Mouse (Mus musculus): Measurements from ENCODE around the gene Moap1. TPM values are rescaled to one million over a fixed set of nuclear protein-coding genes. Genes with fewer than 3 reads are reported as not detected.
A peak's percentile ranks its signal among the peaks of the same experiment; 100 is the strongest.

Gene Moap1
- polyA plus RNA-seq (2015; fragmentation: Nextera tagmentation; extraction: Ambion mirVana): 28.1 and 30.2 TPM in 2 replicates

- no peaks in the 10 kb centered on the region for H3K9me3 ChIP-seq
- H3K4me1 ChIP-seq: peaks cover 20% of the 10 kb centered on the region
- peak within 1 kb of the TSS; percentile 81 for H3K4me3 ChIP-seq
- WGBS: under 1% methylated on average over 58 of the region's 63 CpGs
- H3K4me2 ChIP-seq (replicated peaks): peak within 1 kb of the TSS; percentile 78
- H3K9ac ChIP-seq: peak within 1 kb of the TSS; percentile 91
- ATAC-seq (ENCODE audit: low FRiP score, low read depth): peak; percentile 97
- H3K27me3 ChIP-seq: no peaks in the 10 kb centered on the region
- H3K27ac ChIP-seq: peak within 1 kb of the TSS; percentile 85
- H3K36me3 ChIP-seq: peaks cover 13% of the 10 kb centered on the region
Observed at GRCm38 (mm10) chr12:102743589-102744574, at the start of gene Moap1, which contains the start of gene Tmem251. Moap1 (minus strand) TSS chr12:102743661. Tmem251 (plus strand) TSS chr12:102743762.

- 82% methylated on average over 7 of the region's 7 CpGs for WGBS
- Histone ChIP-seq H3K27ac (no peak overlapping the region), H3K4me3 (no peak overlapping the region), H3K4me2 (replicated peaks) (no peak overlapping the region), H3K9me3 (no peaks in the 10 kb centered on the region), H3K36me3 (peaks cover 83% of the 10 kb centered on the region), H3K9ac (no peak overlapping the region), H3K27me3 (no peaks in the 10 kb centered on the region), H3K4me1 (no peaks in the 10 kb centered on the region)
- ATAC-seq (ENCODE audit: low FRiP score, low read depth): no peak
Observed at GRCm38 (mm10) chr12:102787927-102788326, 44.5 kb upstream of the Moap1 start.

- no peak for ATAC-seq (ENCODE audit: low FRiP score, low read depth)
- 93% methylated on average over 5 of the region's 5 CpGs for WGBS
- Histone ChIP-seq H3K9ac (no peak overlapping the region), H3K27me3 (no peaks in the 10 kb centered on the region), H3K9me3 (no peaks in the 10 kb centered on the region), H3K4me1 (no peaks in the 10 kb centered on the region), H3K36me3 (peaks cover 77% of the 10 kb centered on the region), H3K27ac (no peak overlapping the region), H3K4me3 (no peak overlapping the region), H3K4me2 (replicated peaks) (no peak overlapping the region)
Observed at GRCm38 (mm10) chr12:102785593-102785985, 42.1 kb upstream of the Moap1 start.

GRCm38 (mm10) chr12:102784899-102785592 is 41.6 kb upstream of the Moap1 start:
- Histone ChIP-seq H3K4me3 (no peak overlapping the region), H3K36me3 (peaks cover 72% of the 10 kb centered on the region), H3K4me1 (no peaks in the 10 kb centered on the region), H3K9ac (no peak overlapping the region), H3K4me2 (replicated peaks) (no peak overlapping the region), H3K27ac (no peak overlapping the region), H3K9me3 (no peaks in the 10 kb centered on the region), H3K27me3 (no peaks in the 10 kb centered on the region)
- WGBS: 87% methylated on average over 19 of the region's 19 CpGs
- ATAC-seq (ENCODE audit: low FRiP score, low read depth): no peak

GRCm38 (mm10) chr12:102782841-102783240 is 39.4 kb upstream of the Moap1 start:
- 88% methylated on average over 5 of the region's 5 CpGs for WGBS
- no peaks in the 10 kb centered on the region for H3K4me1 ChIP-seq
- no peak for ATAC-seq (ENCODE audit: low FRiP score, low read depth)
- no peak overlapping the region for H3K4me2 ChIP-seq (replicated peaks)
- no peaks in the 10 kb centered on the region for H3K27me3 ChIP-seq
- no peak overlapping the region for H3K4me3 ChIP-seq
- no peak overlapping the region for H3K27ac ChIP-seq
- peaks cover 56% of the 10 kb centered on the region for H3K36me3 ChIP-seq
- H3K9ac ChIP-seq: no peak overlapping the region
- H3K9me3 ChIP-seq: no peaks in the 10 kb centered on the region

- Histone ChIP-seq H3K9ac (no peak overlapping the region), H3K27me3 (no peaks in the 10 kb centered on the region), H3K9me3 (no peaks in the 10 kb centered on the region), H3K4me1 (no peaks in the 10 kb centered on the region), H3K36me3 (peaks cover 62% of the 10 kb centered on the region), H3K27ac (no peak overlapping the region), H3K4me3 (no peak overlapping the region), H3K4me2 (replicated peaks) (no peak overlapping the region)
- no peak for ATAC-seq (ENCODE audit: low FRiP score, low read depth)
- WGBS: 57% methylated on average over 3 of the region's 3 CpGs
Observed at GRCm38 (mm10) chr12:102779452-102779851, 36.0 kb upstream of the Moap1 start.

GRCm38 (mm10) chr12:102778151-102778550 is 34.7 kb upstream of the Moap1 start:
- Histone ChIP-seq H3K36me3 (peaks cover 62% of the 10 kb centered on the region), H3K9me3 (no peaks in the 10 kb centered on the region), H3K27me3 (no peaks in the 10 kb centered on the region), H3K4me1 (no peaks in the 10 kb centered on the region), H3K4me2 (replicated peaks) (no peak overlapping the region), H3K27ac (no peak overlapping the region), H3K9ac (no peak overlapping the region), H3K4me3 (no peak overlapping the region)
- no peak for ATAC-seq (ENCODE audit: low FRiP score, low read depth)
- 83% methylated on average over 5 of the region's 5 CpGs for WGBS

- Histone ChIP-seq H3K27me3 (no peaks in the 10 kb centered on the region), H3K4me3 (no peak overlapping the region), H3K36me3 (peaks cover 65% of the 10 kb centered on the region), H3K9me3 (peaks cover 6% of the 10 kb centered on the region; the same call in 1 of the 2 replicates), H3K27ac (no peak overlapping the region), H3K4me1 (no peaks in the 10 kb centered on the region), H3K4me2 (replicated peaks) (no peak overlapping the region), H3K9ac (no peak overlapping the region)
- ATAC-seq (ENCODE audit: low FRiP score, low read depth): no peak
- 94% methylated on average over 14 of the region's 14 CpGs for WGBS
Observed at GRCm38 (mm10) chr12:102776035-102776434, 32.6 kb upstream of the Moap1 start.

- no peak overlapping the region for H3K9ac ChIP-seq
- no peaks in the 10 kb centered on the region for H3K4me1 ChIP-seq
- no peaks in the 10 kb centered on the region for H3K27me3 ChIP-seq
- 95% methylated on average over 5 of the region's 5 CpGs for WGBS
- peaks cover 6% of the 10 kb centered on the region; the same call in 1 of the 2 replicates for H3K9me3 ChIP-seq
- H3K36me3 ChIP-seq: peaks cover 96% of the 10 kb centered on the region
- H3K4me2 ChIP-seq (replicated peaks): no peak overlapping the region
- no peak overlapping the region for H3K4me3 ChIP-seq
- H3K27ac ChIP-seq: no peak overlapping the region
- ATAC-seq (ENCODE audit: low FRiP score, low read depth): no peak
Observed at GRCm38 (mm10) chr12:102772676-102773075, 29.2 kb upstream of the Moap1 start.

GRCm38 (mm10) chr12:102771601-102772000 is 28.1 kb upstream of the Moap1 start:
- Histone ChIP-seq H3K27me3 (no peaks in the 10 kb centered on the region), H3K9ac (no peak overlapping the region), H3K27ac (no peak overlapping the region), H3K4me3 (no peak overlapping the region), H3K4me2 (replicated peaks) (no peak overlapping the region), H3K4me1 (no peaks in the 10 kb centered on the region), H3K9me3 (peaks cover 6% of the 10 kb centered on the region; the same call in 1 of the 2 replicates), H3K36me3 (peaks cover 93% of the 10 kb centered on the region)
- WGBS: 94% methylated on average over 8 of the region's 8 CpGs
- ATAC-seq (ENCODE audit: low FRiP score, low read depth): no peak

- peaks cover 91% of the 10 kb centered on the region for H3K36me3 ChIP-seq
Observed at GRCm38 (mm10) chr12:102769000-102769399, 25.5 kb upstream of the Moap1 start.

GRCm38 (mm10) chr12:102763696-102764095 is 20.2 kb upstream of the Moap1 start:
- ATAC-seq (ENCODE audit: low FRiP score, low read depth): no peak
- Histone ChIP-seq H3K27me3 (no peaks in the 10 kb centered on the region), H3K27ac (no peak overlapping the region), H3K4me2 (replicated peaks) (no peak overlapping the region), H3K4me1 (peaks cover 16% of the 10 kb centered on the region), H3K9me3 (no peaks in the 10 kb centered on the region), H3K36me3 (peaks cover 53% of the 10 kb centered on the region), H3K4me3 (no peak overlapping the region), H3K9ac (no peak overlapping the region)

More at GRCm38 (mm10) chr12:102769000-102769399, 25.5 kb upstream of the Moap1 start:
- no peak overlapping the region for H3K9ac ChIP-seq
- 93% methylated on average over 4 of the region's 4 CpGs for WGBS
- H3K27me3 ChIP-seq: no peaks in the 10 kb centered on the region
- H3K9me3 ChIP-seq: peaks cover 6% of the 10 kb centered on the region; the same call in 1 of the 2 replicates
- no peak overlapping the region for H3K4me3 ChIP-seq
- H3K4me2 ChIP-seq (replicated peaks): no peak overlapping the region
- H3K27ac ChIP-seq: no peak overlapping the region
- no peaks in the 10 kb centered on the region for H3K4me1 ChIP-seq
- no peak for ATAC-seq (ENCODE audit: low FRiP score, low read depth)

All from limb, embryonic 13.5 days (tissue).